Mouse (Mus musculus) hematopoietic stem cell, adult 5-6 weeks (primary cell): ENCODE data around the gene Zfpm1. TPM values are rescaled to one million over a fixed set of nuclear protein-coding genes. Genes with fewer than 3 reads are reported as not detected.

Source experiments
- ATAC-seq, 2 experiments: fragments of 125-278 bp in 1 of 2; replicated peaks in 1 of 2; 2 replicates each; pipeline ENCODE4 v1.8.0; 2016 to 2017; ENCODE audit warnings: inconsistent platforms in 2 of 2, mild to moderate bottlenecking in 2 of 2, moderate number of reproducible peaks in 2 of 2, low read depth in 1 of 2, moderate TSS enrichment in 1 of 2; ENCODE audit not compliant: low FRiP score in 2 of 2, poor library complexity in 2 of 2, severe bottlenecking in 2 of 2, insufficient read depth in 1 of 2, low TSS enrichment in 1 of 2
- total RNA-seq: library from RNA; stranded (forward); fragments of 172-1452, 232-1000 nt; gene quantifications from 2 replicates; pipeline ENCODE4 v1.2.3, GENCODE M21; 2017

Zfpm1 gene
- total RNA-seq, 1 experiment from 2014 or later = 70.4 TPM

DNA sequence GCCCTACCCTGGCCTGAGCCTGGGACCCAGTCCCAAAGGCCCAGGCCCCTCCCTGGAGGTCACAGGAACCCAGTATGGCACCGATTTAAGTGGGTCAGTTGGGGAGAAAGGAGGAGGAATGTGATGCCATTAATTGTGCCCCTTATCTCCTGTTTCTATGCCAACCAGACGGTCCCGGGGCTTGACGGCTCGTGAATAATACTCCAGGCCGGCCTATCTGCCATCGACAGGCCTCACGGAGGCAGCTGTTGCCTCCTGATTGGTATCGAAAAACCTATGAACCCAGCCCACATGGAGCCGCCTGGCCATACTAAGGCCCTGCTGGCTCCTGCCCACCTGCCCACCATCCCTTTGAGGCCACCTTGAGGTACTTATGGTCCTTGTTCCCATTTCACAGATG is 5.0 kb downstream of the Zfpm1 start:
- no peak for ATAC-seq

DNA sequence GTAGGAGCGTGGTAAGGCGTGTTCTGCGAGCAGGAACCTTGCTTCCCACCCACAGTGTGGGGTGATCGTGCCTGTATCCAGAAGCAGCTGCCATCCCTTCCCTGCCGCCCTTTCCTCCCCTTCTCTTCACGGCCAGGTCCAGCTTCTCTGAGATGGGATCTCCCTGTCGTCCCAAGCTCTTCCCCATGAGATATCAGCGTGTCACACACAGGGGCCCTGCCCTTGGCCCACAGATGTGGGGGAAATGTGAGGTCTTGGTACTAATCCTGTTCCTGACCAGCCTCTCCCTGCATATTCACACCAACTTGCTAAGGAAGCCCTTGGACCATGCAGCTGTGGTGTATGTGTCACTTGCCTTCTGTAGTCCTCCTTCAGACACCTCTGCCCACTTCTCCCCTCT is 5.8 kb downstream of the Zfpm1 start:
- no peak for ATAC-seq

GRCm38 (mm10) chr8:122288344-122288743 is 6.4 kb downstream of the Zfpm1 start:
- no peak for ATAC-seq

DNA sequence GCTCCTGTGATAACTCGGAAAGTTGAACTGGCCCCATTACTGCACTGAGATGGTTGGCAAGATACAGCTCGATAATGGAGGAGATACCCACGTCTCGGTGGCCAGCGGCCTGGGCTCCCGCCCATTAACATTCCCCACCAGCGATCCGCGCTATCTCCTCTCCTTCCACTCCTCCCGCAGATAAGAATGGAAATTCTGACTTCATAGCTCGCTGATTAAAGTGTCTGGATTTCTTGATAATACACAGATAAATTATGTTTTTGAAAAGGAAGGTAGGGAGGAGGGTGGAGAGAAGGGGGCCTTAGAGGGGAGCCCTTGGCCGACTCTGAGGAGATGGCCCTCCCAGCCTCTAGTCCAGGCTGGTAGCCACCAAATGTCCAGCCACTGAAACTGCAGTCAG is 9.1 kb downstream of the Zfpm1 start:
- no peak for ATAC-seq

DNA sequence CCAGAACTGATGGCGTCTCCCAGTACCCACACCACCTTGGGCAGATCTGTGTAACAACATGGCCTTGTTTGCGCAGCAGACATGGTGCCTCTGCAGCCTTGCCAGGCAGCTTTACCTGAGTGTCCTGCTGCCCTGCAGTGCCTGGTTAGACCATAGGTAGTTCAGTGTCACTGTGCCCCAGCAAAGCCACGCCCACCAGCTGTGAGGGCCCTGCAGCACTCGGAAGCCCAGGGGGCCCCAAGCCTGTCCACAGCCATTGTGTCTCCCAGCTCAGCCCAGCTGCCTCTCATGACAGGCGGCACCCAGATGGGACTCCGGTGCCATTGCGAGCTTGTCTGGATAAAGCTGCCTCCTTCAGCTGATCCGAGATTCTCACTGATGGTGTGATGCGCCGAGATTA is 9.6 kb downstream of the Zfpm1 start:
- ATAC-seq = no peak

DNA sequence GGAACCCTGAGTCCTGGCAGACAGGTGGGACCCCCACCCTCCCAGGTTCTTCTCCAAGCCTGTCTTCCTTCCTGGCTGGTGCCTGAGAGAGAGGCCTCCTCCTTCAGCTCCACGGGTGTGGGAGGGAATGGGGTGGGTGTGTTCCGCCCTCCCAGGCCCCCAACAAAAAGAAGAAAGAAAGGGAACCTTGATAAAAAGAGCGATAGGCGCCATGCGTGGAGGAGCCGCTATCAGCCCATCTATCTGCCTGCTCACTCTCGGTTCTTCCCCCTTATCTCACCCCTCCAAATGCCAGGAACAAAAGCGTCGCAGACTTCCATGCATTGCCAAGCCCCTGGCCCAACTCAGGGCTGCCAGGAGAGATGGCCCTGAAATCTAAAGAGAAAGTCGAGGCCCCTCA is 11.5 kb downstream of the Zfpm1 start:
- no peak for ATAC-seq

- peak; percentile 50 to 68 for ATAC-seq
These were observed 12.3 kb downstream of the Zfpm1 start for GRCm38 (mm10) chr8:122294273-122294683.

DNA sequence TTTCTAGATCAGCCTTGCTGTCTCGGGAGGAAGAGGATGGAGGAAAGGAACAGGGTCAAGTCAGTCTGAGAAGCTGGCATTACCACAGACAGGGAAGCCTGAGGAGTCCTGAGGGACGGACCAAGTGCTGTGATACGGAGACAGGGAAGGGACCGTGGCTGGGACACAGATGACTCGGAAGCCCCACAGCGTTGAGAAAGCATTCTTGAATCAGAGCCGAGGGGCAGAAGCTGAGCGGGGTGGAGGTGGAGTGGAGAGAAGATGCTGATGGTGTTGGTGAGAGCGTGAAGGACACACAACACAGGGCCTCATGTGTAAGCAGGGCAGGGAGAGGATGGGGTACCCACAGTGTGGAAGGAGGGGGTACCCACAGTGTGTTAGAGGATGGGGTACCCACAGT is 13.4 kb downstream of the Zfpm1 start:
- no peak for ATAC-seq

DNA sequence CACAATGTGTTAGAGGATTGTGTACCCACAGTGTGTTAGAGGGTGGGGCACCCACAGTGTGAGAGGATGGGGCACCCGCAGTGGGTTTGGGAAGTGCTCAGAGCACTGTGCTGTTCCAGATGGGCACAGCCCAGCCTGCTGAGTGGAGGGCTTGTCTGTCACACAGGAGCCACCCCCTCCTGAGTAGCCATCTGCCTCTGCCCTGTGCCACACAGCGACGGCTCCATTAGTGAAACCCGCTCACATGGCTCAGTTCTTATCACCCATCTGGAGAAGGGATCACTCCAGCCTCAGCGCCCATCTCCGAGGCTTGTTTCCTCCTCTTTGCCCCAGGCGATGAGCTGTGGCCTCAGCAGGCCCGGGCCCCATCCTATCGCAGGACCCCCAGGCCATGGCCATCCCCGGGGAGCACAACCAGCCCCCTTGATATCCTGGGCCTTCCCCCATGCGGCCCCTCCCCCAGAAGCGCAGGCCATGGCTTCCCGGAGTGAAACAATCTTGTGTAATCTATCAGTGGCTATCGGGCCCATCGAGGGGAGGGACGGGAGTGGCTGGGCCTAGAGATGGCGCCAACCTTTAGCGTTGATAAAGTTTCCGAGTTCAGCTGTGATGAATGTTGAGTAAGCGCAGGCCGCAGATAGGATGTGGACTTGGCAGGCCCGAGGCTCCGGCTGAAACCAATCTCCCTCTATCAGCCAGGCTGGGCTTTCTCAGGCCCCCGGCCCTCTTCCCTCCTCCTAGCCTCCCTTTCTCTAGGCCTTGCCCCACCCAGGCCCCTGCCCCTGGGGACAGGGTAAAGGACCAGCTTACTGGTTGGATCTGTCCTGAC is 14.4 kb downstream of the Zfpm1 start:
- ATAC-seq = peak; percentile 12 to 18; a peak in 2 of 4 replicates

GRCm38 (mm10) chr8:122299581-122300254 is 17.8 kb downstream of the Zfpm1 start:
- ATAC-seq = no peak

DNA sequence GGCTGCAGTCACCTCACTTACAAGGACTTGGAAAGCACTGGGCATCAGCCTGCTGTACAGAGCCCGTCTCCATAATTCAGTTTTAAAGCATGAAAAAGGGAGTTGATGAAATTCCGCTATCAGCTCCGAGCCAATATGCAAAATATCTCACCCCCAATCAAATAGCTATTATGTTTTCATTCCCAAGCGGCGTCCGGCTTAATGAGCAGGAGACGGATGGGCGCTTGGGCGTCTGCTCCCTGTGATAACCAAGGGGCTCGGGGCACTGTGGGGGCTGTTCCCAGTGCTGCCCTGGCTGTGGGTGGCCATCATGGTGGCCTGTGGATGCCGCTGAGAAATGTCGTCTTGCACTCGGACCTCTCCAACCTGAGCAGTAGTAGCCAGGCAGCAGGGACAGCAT is 19.1 kb downstream of the Zfpm1 start:
- ATAC-seq = no peak

DNA sequence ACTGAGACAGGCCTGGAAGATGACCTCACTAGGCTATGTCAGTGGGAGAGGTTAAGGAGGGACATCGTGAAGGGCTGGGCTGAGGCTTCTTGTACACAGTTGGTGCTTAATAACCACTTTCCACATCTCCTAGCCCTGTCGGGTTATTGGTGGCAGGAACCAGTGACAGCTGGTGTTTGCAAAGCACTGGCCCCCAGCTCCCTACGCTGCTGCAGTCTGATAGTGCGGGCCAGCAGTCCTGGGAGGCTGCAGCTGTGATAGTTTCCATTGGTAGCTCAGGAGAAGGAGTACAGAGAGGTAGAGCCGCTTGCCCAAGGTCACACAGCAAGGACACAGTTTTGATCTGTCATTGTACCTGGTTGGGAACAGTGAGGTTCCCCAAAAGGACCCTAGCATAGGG is 19.9 kb downstream of the Zfpm1 start:
- ATAC-seq = no peak

DNA sequence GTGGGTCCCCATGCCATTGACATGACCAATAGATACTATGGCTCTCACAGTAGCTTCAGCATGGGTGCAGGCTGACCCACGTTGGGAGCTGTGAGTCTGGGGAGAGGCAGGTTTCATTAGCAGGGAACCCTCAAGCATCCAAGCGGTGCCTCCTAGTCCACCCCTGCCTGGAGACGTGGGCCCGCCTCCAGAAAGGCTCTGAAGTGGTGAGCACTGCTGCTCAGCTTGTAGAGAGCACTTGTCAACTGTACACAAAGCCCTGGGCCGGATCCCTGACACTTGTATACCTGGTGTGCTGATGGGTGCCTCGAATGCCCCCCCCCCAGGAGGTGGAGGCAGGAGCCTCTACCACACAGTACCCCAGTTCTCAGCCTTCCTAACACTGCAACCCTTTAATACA is 21.5 kb downstream of the Zfpm1 start:
- ATAC-seq = no peak

- peak; percentile 54 to 68; a peak in 3 of 4 replicates for ATAC-seq
These were observed 22.1 kb downstream of the Zfpm1 start for GRCm38 (mm10) chr8:122304058-122304457.

GRCm38 (mm10) chr8:122306660-122307399 is 24.9 kb downstream of the Zfpm1 start:
- ATAC-seq = no peak

- no peak for ATAC-seq
These were observed 25.9 kb downstream of the Zfpm1 start for GRCm38 (mm10) chr8:122307836-122308235.

GRCm38 (mm10) chr8:122309272-122309671 is 27.3 kb downstream of the Zfpm1 start:
- peak; percentile 47 to 51; a peak in 3 of 4 replicates for ATAC-seq

DNA sequence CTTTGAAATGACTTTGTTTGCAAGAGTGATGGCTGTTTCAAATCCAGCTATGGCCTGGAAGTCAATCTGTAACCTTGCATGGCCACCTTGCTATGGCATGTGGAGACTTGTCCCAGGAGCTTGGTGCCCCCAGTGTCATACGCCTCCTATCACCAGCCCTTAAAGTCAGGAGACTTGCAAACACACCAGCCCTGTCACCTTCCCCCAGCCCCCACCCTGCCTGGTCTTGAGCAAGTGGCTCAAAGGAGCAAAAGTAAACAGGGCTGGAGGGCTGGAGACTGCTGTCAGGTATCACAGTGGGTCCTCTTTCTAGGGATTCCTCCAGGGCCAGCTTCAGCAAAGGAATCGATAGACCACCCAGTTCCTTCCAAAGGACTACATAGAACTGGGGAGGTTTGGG is 29.2 kb downstream of the Zfpm1 start:
- ATAC-seq = no peak
